Mouse (Mus musculus) mature B cell (primary cell): ENCODE measurements around the gene Chp1.

Experiments
- in situ Hi-C: fragments of 300-500 bp; cut with MboI; formaldehyde crosslinking; loops from 2 replicates; pipeline ENCODE4 v1.14.3; 2019

Chp1 gene

GRCm38 (mm10) chr2:119621302-119621701, 73.8 kb downstream of the Chp1 start:
- in situ Hi-C loops = no loop called here
